Mouse (Mus musculus): ENCODE measurements around the gene Mab21l3. TPM values are rescaled to one million over a fixed set of nuclear protein-coding genes. Genes with fewer than 3 reads are reported as not detected.

The Mab21l3 gene
- polyA plus RNA-seq, 1 experiment, result 0.15 TPM

GRCm38 (mm10) chr3:101796212-101796611 lies 52.5 kb downstream of the Mab21l3 start:
- Histone ChIP-seq H3K27ac (ENCODE audit: insufficient read depth, low read depth, low read length) (no peak overlapping the region), H3K4me1 (ENCODE audit: control insufficient read depth, insufficient read depth, low read length) (peaks cover 11% of the 10 kb centered on the region), H3K4me3 (ENCODE audit: insufficient read depth, low read length) (no peak overlapping the region)
- no peak for TF ChIP-seq POLR2A (IDR thresholded peaks at IDR 0.05; ENCODE audit: borderline replicate concordance, low read depth, low read length)
- TF ChIP-seq CTCF (IDR thresholded peaks at IDR 0.05; ENCODE audit: low read depth, low read length), result no peak

GRCm38 (mm10) chr3:101795387-101796039 lies 53.2 kb downstream of the Mab21l3 start:
- peaks cover 7% of the 10 kb centered on the region for H3K4me1 ChIP-seq (ENCODE audit: control insufficient read depth, insufficient read depth, low read length)
- H3K4me3 ChIP-seq (ENCODE audit: insufficient read depth, low read length), result no peak overlapping the region
- 0 out of 2 replicates have a peak, but pooled peaks have one; percentile 9 for TF ChIP-seq CTCF (IDR thresholded peaks at IDR 0.05; ENCODE audit: low read depth, low read length)
- TF ChIP-seq POLR2A (IDR thresholded peaks at IDR 0.05; ENCODE audit: borderline replicate concordance, low read depth, low read length), result no peak
- no peak overlapping the region for H3K27ac ChIP-seq (ENCODE audit: insufficient read depth, low read depth, low read length)

DNA sequence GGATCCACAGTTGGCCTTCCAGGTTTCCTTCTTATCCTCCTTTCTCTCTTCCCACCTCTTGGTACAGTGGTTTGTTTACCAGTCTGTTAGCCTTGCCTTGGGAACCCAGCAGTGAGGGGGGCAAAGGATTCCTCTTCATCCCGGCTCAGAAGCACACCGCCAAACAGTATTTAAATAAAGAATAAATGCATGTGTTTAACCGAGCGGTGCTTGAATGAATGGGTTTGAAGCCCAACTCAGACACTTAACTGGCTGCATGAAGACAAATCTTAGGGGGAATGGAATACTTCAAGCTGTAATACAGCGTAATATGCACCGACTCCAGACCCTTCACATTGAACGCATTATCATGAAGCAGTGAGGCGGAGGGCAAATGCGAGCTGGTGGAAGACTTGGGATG lies 54.1 kb downstream of the Mab21l3 start:
- peaks cover 4% of the 10 kb centered on the region for H3K4me1 ChIP-seq (ENCODE audit: control insufficient read depth, insufficient read depth, low read length)
- H3K4me3 ChIP-seq (ENCODE audit: insufficient read depth, low read length), result no peak overlapping the region
- TF ChIP-seq POLR2A (IDR thresholded peaks at IDR 0.05; ENCODE audit: borderline replicate concordance, low read depth, low read length) (no peak), CTCF (IDR thresholded peaks at IDR 0.05; ENCODE audit: low read depth, low read length) (no peak)
- no peak overlapping the region for H3K27ac ChIP-seq (ENCODE audit: insufficient read depth, low read depth, low read length)

GRCm38 (mm10) chr3:101794026-101794425 lies 54.7 kb downstream of the Mab21l3 start:
- no peak for TF ChIP-seq POLR2A (IDR thresholded peaks at IDR 0.05; ENCODE audit: borderline replicate concordance, low read depth, low read length)
- no peak for TF ChIP-seq CTCF (IDR thresholded peaks at IDR 0.05; ENCODE audit: low read depth, low read length)
- H3K27ac ChIP-seq (ENCODE audit: insufficient read depth, low read depth, low read length), result no peak overlapping the region
- no peak overlapping the region for H3K4me3 ChIP-seq (ENCODE audit: insufficient read depth, low read length)
- H3K4me1 ChIP-seq (ENCODE audit: control insufficient read depth, insufficient read depth, low read length), result no peaks in the 10 kb centered on the region

- H3K27ac ChIP-seq (ENCODE audit: insufficient read depth, low read depth, low read length), result no peak overlapping the region
- TF ChIP-seq CTCF (IDR thresholded peaks at IDR 0.05; ENCODE audit: low read depth, low read length) (no peak), POLR2A (IDR thresholded peaks at IDR 0.05; ENCODE audit: borderline replicate concordance, low read depth, low read length) (no peak)
- no peak overlapping the region for H3K4me3 ChIP-seq (ENCODE audit: insufficient read depth, low read length)
- H3K4me1 ChIP-seq (ENCODE audit: control insufficient read depth, insufficient read depth, low read length), result no peaks in the 10 kb centered on the region
These were observed 56.6 kb downstream of the Mab21l3 start for GRCm38 (mm10) chr3:101792191-101792590.

- Histone ChIP-seq H3K27ac (ENCODE audit: insufficient read depth, low read depth, low read length) (no peak overlapping the region), H3K4me1 (ENCODE audit: control insufficient read depth, insufficient read depth, low read length) (no peaks in the 10 kb centered on the region)
- TF ChIP-seq CTCF (IDR thresholded peaks at IDR 0.05; ENCODE audit: low read depth, low read length), result no peak
- TF ChIP-seq POLR2A (IDR thresholded peaks at IDR 0.05; ENCODE audit: borderline replicate concordance, low read depth, low read length), result no peak
These were observed 63.9 kb downstream of the Mab21l3 start for GRCm38 (mm10) chr3:101784768-101785424.

GRCm38 (mm10) chr3:101783793-101784192 lies 65.0 kb downstream of the Mab21l3 start:
- TF ChIP-seq POLR2A (IDR thresholded peaks at IDR 0.05; ENCODE audit: borderline replicate concordance, low read depth, low read length) (no peak), CTCF (IDR thresholded peaks at IDR 0.05; ENCODE audit: low read depth, low read length) (no peak)
- Histone ChIP-seq H3K27ac (ENCODE audit: insufficient read depth, low read depth, low read length) (no peak overlapping the region), H3K4me1 (ENCODE audit: control insufficient read depth, insufficient read depth, low read length) (no peaks in the 10 kb centered on the region), H3K4me3 (ENCODE audit: insufficient read depth, low read length) (no peak overlapping the region)

More at GRCm38 (mm10) chr3:101784768-101785424, 63.9 kb downstream of the Mab21l3 start:
- no peak overlapping the region for H3K4me3 ChIP-seq (ENCODE audit: insufficient read depth, low read length)

- H3K4me3 ChIP-seq (ENCODE audit: insufficient read depth, low read length), result no peak overlapping the region
- no peaks in the 10 kb centered on the region for H3K4me1 ChIP-seq (ENCODE audit: control insufficient read depth, insufficient read depth, low read length)
- no peak overlapping the region for H3K27ac ChIP-seq (ENCODE audit: insufficient read depth, low read depth, low read length)
- TF ChIP-seq POLR2A (IDR thresholded peaks at IDR 0.05; ENCODE audit: borderline replicate concordance, low read depth, low read length) (no peak), CTCF (IDR thresholded peaks at IDR 0.05; ENCODE audit: low read depth, low read length) (no peak)
These were observed 67.8 kb downstream of the Mab21l3 start for GRCm38 (mm10) chr3:101780874-101781483.

DNA sequence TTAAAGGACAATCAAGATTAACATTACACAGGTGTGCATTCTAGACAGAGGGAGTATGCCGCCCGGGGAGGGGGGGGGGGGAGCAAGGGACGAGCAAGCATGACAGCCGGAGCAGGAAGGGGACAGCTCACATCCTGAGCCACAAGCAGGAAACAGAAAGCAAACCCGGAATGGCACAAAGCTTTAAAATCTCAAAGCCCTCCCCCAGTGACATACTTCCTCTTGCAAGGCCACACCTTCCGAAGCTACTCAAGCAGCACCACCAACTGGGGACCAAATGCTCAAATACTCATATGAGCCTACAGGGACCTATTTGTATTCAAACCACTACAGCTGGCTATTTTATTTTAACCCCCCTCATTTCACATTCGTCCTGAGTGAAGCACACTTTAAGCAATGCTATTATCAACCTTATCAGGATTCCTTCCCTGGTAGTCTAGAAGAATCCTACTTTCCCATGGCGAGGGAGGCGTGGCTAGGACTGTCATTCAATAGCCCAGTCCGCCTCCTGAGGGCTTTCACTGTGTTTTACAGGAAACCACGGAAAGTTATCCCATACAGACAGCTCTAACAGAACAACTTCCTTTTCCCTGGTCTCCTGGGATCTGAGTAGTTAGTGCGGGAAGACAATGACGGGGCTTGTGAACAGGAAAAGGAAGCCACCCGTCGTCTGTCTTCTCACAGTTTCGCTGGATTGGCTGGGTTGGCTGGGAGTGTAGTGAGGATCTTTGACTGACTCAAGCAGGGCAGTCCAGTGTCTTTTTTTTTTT lies 69.7 kb downstream of the Mab21l3 start:
- Histone ChIP-seq H3K27ac (ENCODE audit: insufficient read depth, low read depth, low read length) (no peak overlapping the region), H3K4me1 (ENCODE audit: control insufficient read depth, insufficient read depth, low read length) (no peaks in the 10 kb centered on the region), H3K4me3 (ENCODE audit: insufficient read depth, low read length) (no peak overlapping the region)
- TF ChIP-seq CTCF (IDR thresholded peaks at IDR 0.05; ENCODE audit: low read depth, low read length), result no peak
